Mouse (Mus musculus): Measurements from ENCODE around the gene Mxi1. TPM values are rescaled to one million over a fixed set of nuclear protein-coding genes. Genes with fewer than 3 reads are reported as not detected.
A peak's percentile ranks its signal among the peaks of the same experiment; 100 is the strongest.

Gene Mxi1
- polyA plus RNA-seq, 1 experiment from 2014 or later = 28.6 TPM

GRCm38 (mm10) chr19:53397451-53398233, 87.3 kb downstream of the Mxi1 start:
- H3K27me3 ChIP-seq (ENCODE audit: control insufficient read depth, insufficient read depth, low read length) = no peaks in the 10 kb centered on the region
- H3K4me1 ChIP-seq (replicated peaks; ENCODE audit: control insufficient read depth, insufficient read depth) = no peaks in the 10 kb centered on the region
- no peak for TF ChIP-seq CTCF (IDR thresholded peaks at IDR 0.05; ENCODE audit: low read depth)
- no peak for TF ChIP-seq EP300 (optimal IDR thresholded peaks at IDR 0.05)
- H3K27ac ChIP-seq (replicated peaks) = no peak overlapping the region
- no peaks in the 10 kb centered on the region for H3K9me3 ChIP-seq (ENCODE audit: control insufficient read depth, low read length)
- H3K4me3 ChIP-seq (ENCODE audit: low read depth, low read length) = no peak overlapping the region
- H3K4me2 ChIP-seq (replicated peaks; ENCODE audit: low read depth) = no peak overlapping the region
- 75% methylated on average over 12 of the region's 12 CpGs for WGBS
- H3K36me3 ChIP-seq (ENCODE audit: control insufficient read depth, insufficient read depth, low read length) = no peaks in the 10 kb centered on the region
- no peak for DNase-seq (ENCODE audit: low spot score)
- no peak for ATAC-seq (ENCODE audit: low FRiP score, low TSS enrichment)
- no peak overlapping the region for H3K9ac ChIP-seq (ENCODE audit: low read length)

- no peak overlapping the region for H3K4me3 ChIP-seq (ENCODE audit: low read depth, low read length)
- no peaks in the 10 kb centered on the region for H3K36me3 ChIP-seq (ENCODE audit: control insufficient read depth, insufficient read depth, low read length)
- H3K27ac ChIP-seq (replicated peaks) = no peak overlapping the region
- H3K9ac ChIP-seq (ENCODE audit: low read length) = no peak overlapping the region
- no peak for TF ChIP-seq CTCF (IDR thresholded peaks at IDR 0.05; ENCODE audit: low read depth)
- 92% methylated on average over 4 of the region's 4 CpGs for WGBS
- H3K4me1 ChIP-seq (replicated peaks; ENCODE audit: control insufficient read depth, insufficient read depth) = no peaks in the 10 kb centered on the region
- DNase-seq (ENCODE audit: low spot score) (no peak), ATAC-seq (ENCODE audit: low FRiP score, low TSS enrichment) (no peak)
- H3K9me3 ChIP-seq (ENCODE audit: control insufficient read depth, low read length) = no peaks in the 10 kb centered on the region
- no peak overlapping the region for H3K4me2 ChIP-seq (replicated peaks; ENCODE audit: low read depth)
- no peaks in the 10 kb centered on the region for H3K27me3 ChIP-seq (ENCODE audit: control insufficient read depth, insufficient read depth, low read length)
Measured at GRCm38 (mm10) chr19:53399213-53399612, 88.9 kb downstream of the Mxi1 start.

GRCm38 (mm10) chr19:53400332-53401110, 90.2 kb downstream of the Mxi1 start:
- H3K4me3 ChIP-seq (ENCODE audit: low read depth, low read length) = no peak overlapping the region
- ATAC-seq (ENCODE audit: low FRiP score, low TSS enrichment) = no peak
- no peaks in the 10 kb centered on the region for H3K27me3 ChIP-seq (ENCODE audit: control insufficient read depth, insufficient read depth, low read length)
- no peak for DNase-seq (ENCODE audit: low spot score)
- no peak overlapping the region for H3K9ac ChIP-seq (ENCODE audit: low read length)
- H3K27ac ChIP-seq (replicated peaks) = no peak overlapping the region
- WGBS = 73% methylated on average over 16 of the region's 16 CpGs
- no peak overlapping the region for H3K4me2 ChIP-seq (replicated peaks; ENCODE audit: low read depth)
- no peaks in the 10 kb centered on the region for H3K9me3 ChIP-seq (ENCODE audit: control insufficient read depth, low read length)
- no peaks in the 10 kb centered on the region for H3K36me3 ChIP-seq (ENCODE audit: control insufficient read depth, insufficient read depth, low read length)
- TF ChIP-seq CTCF (IDR thresholded peaks at IDR 0.05; ENCODE audit: low read depth) = peak; percentile 41; the same call in 1 of the 2 replicates
- no peak for TF ChIP-seq EP300 (optimal IDR thresholded peaks at IDR 0.05)
- H3K4me1 ChIP-seq (replicated peaks; ENCODE audit: control insufficient read depth, insufficient read depth) = no peaks in the 10 kb centered on the region

- no peaks in the 10 kb centered on the region for H3K9me3 ChIP-seq (ENCODE audit: control insufficient read depth, low read length)
- H3K36me3 ChIP-seq (ENCODE audit: control insufficient read depth, insufficient read depth, low read length) = no peaks in the 10 kb centered on the region
- ATAC-seq (ENCODE audit: low FRiP score, low TSS enrichment) = no peak
- H3K4me2 ChIP-seq (replicated peaks; ENCODE audit: low read depth) = no peak overlapping the region
- H3K4me3 ChIP-seq (ENCODE audit: low read depth, low read length) = no peak overlapping the region
- H3K27ac ChIP-seq (replicated peaks) = no peak overlapping the region
- no peak for TF ChIP-seq EP300 (optimal IDR thresholded peaks at IDR 0.05)
- peak; percentile 8; the same call in 1 of the 2 replicates for TF ChIP-seq CTCF (IDR thresholded peaks at IDR 0.05; ENCODE audit: low read depth)
- H3K9ac ChIP-seq (ENCODE audit: low read length) = no peak overlapping the region
- DNase-seq (ENCODE audit: low spot score) = no peak
- WGBS = 51% methylated on average over 12 of the region's 12 CpGs
- no peaks in the 10 kb centered on the region for H3K4me1 ChIP-seq (replicated peaks; ENCODE audit: control insufficient read depth, insufficient read depth)
- no peaks in the 10 kb centered on the region for H3K27me3 ChIP-seq (ENCODE audit: control insufficient read depth, insufficient read depth, low read length)
Measured at GRCm38 (mm10) chr19:53402741-53403432, 92.6 kb downstream of the Mxi1 start.

- Histone ChIP-seq H3K4me2 (replicated peaks; ENCODE audit: low read depth) (no peak overlapping the region), H3K27ac (replicated peaks) (no peak overlapping the region), H3K36me3 (ENCODE audit: control insufficient read depth, insufficient read depth, low read length) (no peaks in the 10 kb centered on the region), H3K9me3 (ENCODE audit: control insufficient read depth, low read length) (no peaks in the 10 kb centered on the region), H3K27me3 (ENCODE audit: control insufficient read depth, insufficient read depth, low read length) (no peaks in the 10 kb centered on the region), H3K4me3 (ENCODE audit: low read depth, low read length) (no peak overlapping the region), H3K4me1 (replicated peaks; ENCODE audit: control insufficient read depth, insufficient read depth) (no peaks in the 10 kb centered on the region), H3K9ac (ENCODE audit: low read length) (no peak overlapping the region)
- ATAC-seq (ENCODE audit: low FRiP score, low TSS enrichment) (peak; percentile 27; the same call in 1 of the 2 replicates), DNase-seq (ENCODE audit: low spot score) (no peak)
- WGBS = 68% methylated on average over 10 of the region's 10 CpGs
- TF ChIP-seq CTCF (IDR thresholded peaks at IDR 0.05; ENCODE audit: low read depth) (no peak), EP300 (optimal IDR thresholded peaks at IDR 0.05) (no peak)
Measured at GRCm38 (mm10) chr19:53404219-53404836, 94.0 kb downstream of the Mxi1 start.
